8 mouse cellular contexts compared by ENCODE assay signal in the genomic region with DNA sequence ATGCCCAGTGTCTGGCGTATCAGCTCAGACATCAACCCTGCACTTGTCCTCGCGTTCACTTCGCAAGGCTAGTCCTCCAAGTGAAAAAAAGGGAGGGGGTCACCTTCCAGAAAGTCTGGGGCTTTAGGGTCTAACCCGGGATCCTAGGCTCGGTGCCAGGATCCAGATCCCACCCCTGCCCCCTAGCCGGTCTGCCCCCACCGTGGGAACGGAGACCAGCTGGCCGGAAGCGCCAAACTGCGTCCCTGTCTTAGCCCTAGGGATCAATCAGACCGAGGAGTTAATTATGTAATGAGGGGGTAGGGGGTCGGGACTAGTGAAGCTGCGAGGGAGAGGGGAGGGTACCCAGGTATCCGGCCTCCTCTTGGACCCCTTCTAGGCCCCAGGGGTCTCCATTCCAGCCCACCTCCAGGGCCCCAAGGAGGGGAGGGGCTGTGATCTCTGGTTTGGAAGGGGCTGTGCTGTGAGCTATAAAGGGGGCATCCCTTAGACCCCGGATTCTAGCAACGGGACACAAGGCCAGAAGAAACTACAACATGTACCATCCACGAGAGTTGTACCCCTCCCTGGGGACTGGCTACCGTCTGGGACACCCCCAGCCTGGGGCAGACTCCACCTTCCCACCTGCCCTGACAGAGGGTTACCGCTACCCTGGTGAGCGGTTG. TPM values are rescaled to one million over a fixed set of nuclear protein-coding genes. Genes with fewer than 3 reads are reported as not detected.
DNase-seq lines count a peak whose midpoint lies in the region; ATAC-seq and TF ChIP-seq lines count a peak whose summit lies in the region.

Tbx6 (plus strand) TSS at position 513 of the 665 bp plus-strand sequence.

- H3K4me3 ChIP-seq in liver, adult 2 months (ENCODE audit: insufficient read depth, low read depth, low read length): 0 out of 2 replicates have a peak within 1 kb of the TSS, but pooled peaks have one; percentile 3
- peak within 1 kb of the TSS; percentile 46 for H3K4me3 ChIP-seq in embryonic facial prominence, embryonic 14.5 days (ENCODE audit: low read depth, low read length)
- H3K4me3 ChIP-seq in hindbrain, embryonic 15.5 days: peak within 1 kb of the TSS; percentile 43
- H3K4me3 ChIP-seq in midbrain, embryonic 13.5 days (replicated peaks): peak within 1 kb of the TSS; percentile 40

- WGBS in liver, adult 2 months: 25% methylated on average over 22 of the region's 22 CpGs
- WGBS in embryonic facial prominence, embryonic 14.5 days: 4% methylated on average over 21 of the region's 22 CpGs
- 5% methylated on average over 22 of the region's 22 CpGs for WGBS in hindbrain, embryonic 15.5 days
- 8% methylated on average over 22 of the region's 22 CpGs for WGBS in midbrain, embryonic 13.5 days

- H3K4me1 ChIP-seq in liver, adult 2 months (ENCODE audit: control insufficient read depth, insufficient read depth, low read length): peaks cover 29% of the 10 kb centered on the region
- peaks cover 29% of the 10 kb centered on the region for H3K4me1 ChIP-seq in embryonic facial prominence, embryonic 14.5 days (ENCODE audit: control insufficient read depth, insufficient read depth, low read length)
- H3K4me1 ChIP-seq in hindbrain, embryonic 15.5 days (replicated peaks): peaks cover 50% of the 10 kb centered on the region
- peaks cover 45% of the 10 kb centered on the region for H3K4me1 ChIP-seq in midbrain, embryonic 13.5 days (replicated peaks)

- peak within 1 kb of the TSS; percentile 36 for H3K27ac ChIP-seq in liver, adult 2 months (replicated peaks; ENCODE audit: insufficient read depth, low read depth, low read length)
- H3K27ac ChIP-seq in embryonic facial prominence, embryonic 14.5 days (replicated peaks; ENCODE audit: low read depth, low read length): peak within 1 kb of the TSS; percentile 35; the same call in 1 of the 2 replicates
- peak within 1 kb of the TSS; percentile 76 for H3K27ac ChIP-seq in hindbrain, embryonic 15.5 days (replicated peaks)
- peak within 1 kb of the TSS; percentile 79 for H3K27ac ChIP-seq in midbrain, embryonic 13.5 days

- peak within 1 kb of the TSS; percentile 31 for H3K9ac ChIP-seq in liver, adult 2 months (ENCODE audit: low read depth, low read length)
- peak within 1 kb of the TSS; percentile 66 for H3K9ac ChIP-seq in embryonic facial prominence, embryonic 14.5 days (ENCODE audit: low read depth, low read length)
- peak within 1 kb of the TSS; percentile 59 for H3K9ac ChIP-seq in hindbrain, embryonic 15.5 days
- H3K9ac ChIP-seq in midbrain, embryonic 13.5 days (replicated peaks): peak within 1 kb of the TSS; percentile 64

- peaks cover 6% of the 10 kb centered on the region; the same call in 1 of the 2 replicates for H3K79me2 ChIP-seq in liver, adult 2 months (ENCODE audit: control insufficient read depth, insufficient read depth, low read length)

- ATAC-seq in embryonic facial prominence, embryonic 14.5 days (ENCODE audit: low read depth): no peak
- ATAC-seq in hindbrain, embryonic 15.5 days (ENCODE audit: low FRiP score, low read depth): peak; percentile 19; the same call in 1 of the 2 replicates
- ATAC-seq in midbrain, embryonic 13.5 days: peak; percentile 18

- no peak for DNase-seq in liver, adult 2 months (ENCODE audit: extremely low read depth, low read depth, low spot score)
- DNase-seq in liver (no peak), MN1 (ENCODE audit: low spot score) (no peak)
- no peak for DNase-seq in embryonic facial prominence, embryonic 14.5 days (ENCODE audit: low spot score)
- DNase-seq in right cerebral cortex, postnatal 14 days: no peak
- DNase-seq in adrenal gland, adult 8-10 months: no peak

- H3K36me3 ChIP-seq in liver, adult 2 months (ENCODE audit: control insufficient read depth, insufficient read depth, low read length): peaks cover 5% of the 10 kb centered on the region
- H3K36me3 ChIP-seq in embryonic facial prominence, embryonic 14.5 days (ENCODE audit: control insufficient read depth, insufficient read depth, low read length): peaks cover 33% of the 10 kb centered on the region
- peaks cover 11% of the 10 kb centered on the region for H3K36me3 ChIP-seq in hindbrain, embryonic 15.5 days
- H3K36me3 ChIP-seq in midbrain, embryonic 13.5 days: peaks cover 25% of the 10 kb centered on the region

- no peak for TF ChIP-seq CTCF in liver, adult 2 months (IDR thresholded peaks at IDR 0.05; ENCODE audit: low read depth, low read length)

- H3K27me3 ChIP-seq in liver, adult 2 months (ENCODE audit: control insufficient read depth, insufficient read depth, low read length): no peaks in the 10 kb centered on the region
- no peaks in the 10 kb centered on the region for H3K27me3 ChIP-seq in embryonic facial prominence, embryonic 14.5 days (replicated peaks; ENCODE audit: control insufficient read depth, insufficient read depth, low read length)
- no peaks in the 10 kb centered on the region for H3K27me3 ChIP-seq in hindbrain, embryonic 15.5 days
- H3K27me3 ChIP-seq in midbrain, embryonic 13.5 days: no peaks in the 10 kb centered on the region

- no peak for TF ChIP-seq POLR2A in liver, adult 2 months (IDR thresholded peaks at IDR 0.05; ENCODE audit: extremely low read depth, insufficient read depth, low read length)

- no peaks in the 10 kb centered on the region for H3K9me3 ChIP-seq in embryonic facial prominence, embryonic 14.5 days (ENCODE audit: control insufficient read depth, low read length)
- H3K9me3 ChIP-seq in hindbrain, embryonic 15.5 days: no peaks in the 10 kb centered on the region
- no peaks in the 10 kb centered on the region for H3K9me3 ChIP-seq in midbrain, embryonic 13.5 days

- H3K4me2 ChIP-seq in embryonic facial prominence, embryonic 14.5 days (ENCODE audit: low read depth, low read length): peak within 1 kb of the TSS; percentile 93
- peak within 1 kb of the TSS; percentile 95 for H3K4me2 ChIP-seq in hindbrain, embryonic 15.5 days
- H3K4me2 ChIP-seq in midbrain, embryonic 13.5 days (replicated peaks): peak within 1 kb of the TSS; percentile 71

RNA-seq across cellular contexts. Expression of gene Tbx6, which starts in this region (rescaled TPM):
- 0.13 and 0.18 TPM in 2 replicates for total RNA-seq in liver, adult 2 months (2014; rRNA removed)
- 0.71 and 1.1 TPM in 2 replicates for polyA plus RNA-seq in liver, adult 2 months (2012; rRNA removed)
- polyA plus RNA-seq in embryonic facial prominence, embryonic 14.5 days (2014; fragmentation: Nextera tagmentation; extraction: Ambion mirVana): 0.24 and 0.35 TPM in 2 replicates
- polyA plus RNA-seq in hindbrain, embryonic 15.5 days (2015; fragmentation: Nextera tagmentation; extraction: Ambion mirVana): 0.62 and 0.75 TPM in 2 replicates
- polyA plus RNA-seq in midbrain, embryonic 13.5 days (2015; fragmentation: Nextera tagmentation; extraction: Ambion mirVana): 0.36 and 0.49 TPM in 2 replicates
- total RNA-seq in adrenal gland, adult 8-10 months (2022): under 1 TPM in 3 of 4 experiments, not detected in 1; 0.35 to 0.74 (median 0.56) TPM

Comparison
In these comparisons a context has a peak if more than half of its experiments do, and no peak if none do; other contexts are left out.
1. Peak in ATAC-seq, H3K4me3 ChIP-seq, H3K27ac ChIP-seq, H3K9ac ChIP-seq and H3K4me2 ChIP-seq in hindbrain, embryonic 15.5 days; RNA of the gene not detected or under 1 TPM.
2. Peak in ATAC-seq, H3K4me3 ChIP-seq, H3K27ac ChIP-seq, H3K9ac ChIP-seq and H3K4me2 ChIP-seq in midbrain, embryonic 13.5 days; RNA of the gene not detected or under 1 TPM.